Mouse (Mus musculus): ENCODE measurements at regions not wholly inside any gene's neighbourhood (a gene's known extent, or its start where the extent isn't known, plus 50 kb on each side); places are given as distances from the start of the nearest gene placed in this dataset.

DNA sequence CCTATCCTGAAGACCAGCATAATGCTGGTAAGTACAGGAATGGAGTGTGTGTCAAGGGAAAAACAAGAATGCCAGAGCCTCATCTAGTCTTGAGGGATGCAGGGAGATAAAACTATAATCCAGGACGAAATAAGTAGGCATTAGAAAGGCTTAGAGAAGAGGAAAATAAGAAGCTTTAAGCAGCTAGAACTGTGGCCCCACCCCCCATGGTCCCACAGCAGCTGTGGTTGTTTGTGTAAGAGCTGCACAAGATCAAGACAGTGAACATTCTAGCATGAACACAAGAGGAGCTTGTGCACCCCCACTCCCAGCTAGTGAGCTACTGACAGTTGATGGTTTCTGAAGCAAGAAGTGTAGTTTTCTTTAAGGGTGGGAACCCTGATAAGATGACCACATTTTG, 315.9 kb downstream of the Tmem135 start:
- no peak for DNase-seq

DNA sequence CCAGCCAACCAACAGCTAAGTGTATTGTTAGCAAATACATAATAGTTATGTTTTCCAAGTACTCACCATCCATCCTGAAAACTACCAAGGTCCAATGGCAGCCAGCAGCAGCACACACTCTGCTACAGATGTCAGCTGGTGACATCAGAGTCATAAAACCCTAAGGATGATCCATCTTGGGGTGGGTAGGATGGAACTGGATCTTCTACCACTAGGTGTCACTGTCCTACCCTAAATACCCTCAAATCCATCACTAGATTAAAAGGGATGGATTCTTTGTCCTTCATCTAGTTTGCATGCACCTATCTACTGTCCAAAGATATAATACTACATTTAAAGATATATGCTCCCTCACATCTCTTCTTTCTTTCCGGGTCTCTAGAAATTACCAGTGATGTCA, 317.7 kb downstream of the Tmem135 start:
- peak; percentile 8 to 9 for DNase-seq

DNA sequence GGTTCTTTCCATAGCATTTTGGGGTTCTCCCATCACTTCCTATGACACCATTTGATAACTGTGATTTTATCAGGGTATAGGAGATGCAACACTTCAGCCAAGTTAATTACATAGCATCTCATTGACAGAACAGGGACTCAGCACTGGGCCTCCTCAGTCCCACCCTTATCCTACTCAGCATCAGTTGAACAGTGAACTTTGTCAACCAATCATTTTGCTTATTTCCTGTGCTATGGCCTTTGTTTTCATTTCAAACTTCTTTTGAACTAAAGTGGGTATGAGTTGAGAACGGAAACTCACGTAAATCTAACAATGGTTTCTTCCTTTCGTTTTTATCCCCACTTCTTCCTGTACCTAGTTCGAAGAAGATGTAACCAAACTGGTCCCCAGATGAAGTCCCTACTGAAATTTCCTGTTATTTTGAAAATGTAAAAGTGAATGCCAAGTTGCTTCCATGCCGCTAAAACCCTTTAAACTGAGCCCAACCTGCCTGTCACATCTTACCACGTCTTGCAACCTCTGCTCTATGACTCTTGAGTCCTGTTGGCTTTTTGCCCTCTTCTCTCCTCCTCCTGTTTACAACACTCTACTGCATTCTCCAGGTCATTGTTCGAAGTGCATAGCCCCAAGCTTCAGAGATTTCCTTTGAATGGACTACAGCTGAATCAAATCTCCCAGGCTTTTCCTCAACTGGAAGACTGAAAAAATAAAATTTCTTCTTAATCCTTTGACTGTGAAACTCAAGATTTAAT, 329.9 kb downstream of the Tmem135 start:
- DNase-seq: peak in 1 of 2 experiments; percentile 18

DNA sequence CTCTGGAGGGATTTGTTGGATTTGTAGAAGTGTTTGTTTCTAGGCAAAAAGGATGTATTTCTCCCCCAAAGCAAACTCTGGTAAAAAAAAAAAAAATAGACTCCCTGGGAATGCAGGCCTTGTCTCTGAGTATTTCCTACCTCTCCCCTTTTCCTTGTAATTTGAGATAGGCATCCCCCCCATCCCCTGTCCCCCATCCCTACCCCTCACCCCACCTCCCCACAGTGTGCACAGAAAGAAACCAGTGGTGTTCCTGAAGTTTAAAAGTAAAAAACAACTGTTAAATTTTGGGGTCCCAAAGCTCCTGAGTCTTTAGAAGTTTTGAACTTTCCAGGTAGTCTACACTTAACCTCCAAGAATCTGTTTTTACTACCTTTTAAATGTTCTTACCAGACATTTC, 334.0 kb downstream of the Tmem135 start:
- DNase-seq: no peak

DNA sequence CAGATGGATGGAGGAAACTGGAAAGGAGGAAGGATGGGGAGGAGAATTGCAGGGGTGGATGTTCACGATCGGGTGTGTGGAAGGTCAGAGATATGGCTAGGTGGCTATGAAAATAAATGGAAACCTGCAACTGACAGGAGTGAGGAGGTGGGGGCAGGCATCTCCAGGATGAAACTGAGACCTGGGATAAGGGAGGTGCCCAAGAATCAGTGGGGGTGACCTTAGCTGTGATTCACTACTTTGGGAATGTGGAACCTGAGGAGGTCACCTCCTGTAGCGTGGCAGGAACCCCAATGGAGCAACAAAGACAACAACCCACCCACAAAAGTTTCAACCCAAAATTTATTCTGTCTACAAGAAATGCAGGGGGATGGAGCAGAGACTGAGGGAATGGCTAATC, 339.6 kb downstream of the Tmem135 start:
- DNase-seq: no peak

DNA sequence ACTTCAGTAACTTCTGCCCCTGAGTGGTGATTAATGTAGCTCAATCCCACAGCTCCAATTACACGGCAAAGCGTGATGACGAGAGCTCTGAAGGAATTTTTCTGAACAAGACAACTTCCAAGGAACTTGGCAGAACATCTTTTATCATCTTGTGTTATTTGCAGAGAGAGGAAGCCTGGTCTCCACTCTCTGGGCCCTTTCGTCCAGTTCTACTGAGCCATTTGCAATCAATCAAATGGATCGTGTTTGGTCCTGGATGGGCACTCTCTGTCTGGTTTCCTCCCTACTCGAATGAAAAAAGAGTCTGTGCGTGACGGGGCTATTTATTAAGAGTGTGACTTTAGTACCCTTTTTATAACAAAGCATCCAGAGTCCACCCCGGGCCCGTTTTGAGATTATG, 340.4 kb downstream of the Tmem135 start:
- peak in 1 of 2 experiments; percentile 2 for DNase-seq

DNA sequence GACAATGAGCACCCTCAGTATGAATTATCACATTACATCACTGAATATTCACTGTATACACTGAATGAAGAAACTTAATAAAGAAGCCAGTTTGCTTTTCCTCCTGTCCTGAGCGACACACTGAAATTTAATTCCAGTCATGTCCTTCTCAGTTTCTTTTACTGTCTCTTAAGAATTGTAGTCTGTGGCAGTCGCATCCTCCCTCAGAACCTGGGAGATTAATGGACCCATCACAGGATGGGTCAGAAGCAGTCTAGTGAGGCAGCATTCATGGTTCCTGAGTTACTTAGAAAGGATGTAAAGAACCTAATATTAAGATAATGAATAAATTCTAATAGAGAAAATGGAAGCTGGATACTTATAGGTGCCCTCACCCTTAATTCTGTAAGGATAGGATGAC, 349.5 kb downstream of the Tmem135 start:
- DNase-seq: no peak

DNA sequence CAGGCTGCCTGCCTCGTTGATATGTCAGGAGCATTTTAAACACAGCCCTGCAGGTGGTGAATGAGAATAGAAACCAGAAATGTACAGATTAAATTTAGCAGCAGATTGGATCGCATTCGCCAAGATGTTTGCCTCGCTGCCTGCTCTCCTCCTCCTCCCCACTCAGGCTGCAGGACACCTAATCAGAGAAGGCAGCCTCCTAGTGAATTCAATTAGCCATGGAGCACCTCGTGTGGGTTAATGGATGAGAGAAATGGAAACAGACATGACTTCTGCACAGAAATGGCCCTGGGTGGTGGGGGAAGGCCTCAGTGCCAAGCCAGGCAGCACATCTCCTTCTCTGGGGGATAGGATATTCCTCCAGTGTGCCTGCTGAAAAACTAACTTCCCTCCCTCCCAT, 352.8 kb downstream of the Tmem135 start:
- no peak for DNase-seq

DNA sequence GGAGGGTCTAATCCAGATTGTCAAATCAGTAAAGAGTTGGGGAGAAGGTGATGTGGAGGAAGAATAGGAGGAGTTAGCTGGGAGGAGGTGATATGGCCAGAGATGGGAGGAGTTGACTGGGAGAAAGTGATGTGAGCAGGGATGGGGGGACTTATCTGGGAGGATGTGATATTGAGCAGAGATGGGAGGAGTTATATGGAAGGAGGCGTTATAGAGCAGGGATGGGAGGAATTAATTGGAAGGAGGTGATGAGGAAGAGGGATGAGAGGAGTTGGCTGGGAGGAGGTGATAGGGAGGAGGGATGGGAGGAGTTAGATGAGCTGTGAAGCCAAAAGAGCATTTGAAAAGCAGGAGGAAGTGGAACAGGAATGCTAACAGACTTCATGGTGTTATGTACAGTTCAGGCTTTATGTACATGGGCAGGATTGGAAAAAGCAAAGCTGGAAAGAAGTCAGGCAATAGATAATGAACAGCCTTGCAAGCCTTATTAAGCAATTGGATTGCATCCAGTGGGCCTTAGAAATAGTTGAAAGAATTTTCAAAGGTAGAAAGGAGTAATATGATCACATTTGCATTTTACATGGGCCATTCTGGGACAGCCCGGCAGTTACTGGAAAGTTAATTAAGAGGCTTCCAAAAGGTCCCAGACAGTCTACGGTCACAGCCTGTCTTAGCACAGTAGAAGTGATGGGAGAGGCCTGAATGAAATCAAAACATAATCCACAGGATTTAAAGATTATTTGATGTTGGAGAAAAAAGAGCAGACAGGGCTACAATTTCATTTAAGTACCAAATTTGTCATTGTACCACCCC, 357.4 kb downstream of the Tmem135 start:
- no peak for DNase-seq

DNA sequence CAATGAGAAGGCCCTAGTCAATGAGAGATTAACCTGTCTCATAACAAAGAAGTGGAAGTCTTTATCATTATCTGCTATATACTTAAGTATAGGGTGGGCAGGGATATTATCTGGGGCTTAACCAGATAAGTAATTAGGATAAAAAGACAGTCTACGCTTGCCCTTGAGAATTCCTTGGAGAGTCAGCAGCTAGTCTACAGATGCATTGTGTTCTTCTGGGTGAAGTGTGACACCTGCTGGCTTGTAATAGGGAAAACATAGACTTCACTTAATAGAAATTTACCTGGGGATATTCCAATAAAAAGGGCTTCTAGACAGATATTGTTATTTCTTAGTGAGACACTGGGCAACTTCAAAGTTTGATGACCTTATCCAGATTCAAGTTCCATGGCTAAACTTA, 361.0 kb downstream of the Tmem135 start:
- peak in 1 of 2 experiments; percentile 4 for DNase-seq

DNA sequence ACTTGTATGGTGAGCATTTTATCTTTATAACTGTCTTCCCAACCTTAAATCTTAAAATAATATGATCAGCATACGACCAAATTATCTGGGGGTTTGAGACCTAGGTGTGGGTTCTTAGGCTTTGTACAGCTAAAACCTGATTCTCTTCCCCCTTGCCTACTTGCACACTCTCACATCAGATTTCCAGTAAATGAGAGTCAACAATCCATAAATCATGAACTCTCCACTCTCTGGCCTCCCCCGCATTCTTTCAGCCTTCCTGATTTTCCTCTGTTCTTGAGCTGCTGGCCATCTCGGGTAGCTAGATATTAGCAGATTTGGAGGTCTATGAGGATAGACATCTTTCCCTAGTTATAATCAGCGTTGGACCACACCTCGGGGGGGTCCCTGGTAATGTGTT, 362.7 kb downstream of the Tmem135 start:
- no peak for DNase-seq

DNA sequence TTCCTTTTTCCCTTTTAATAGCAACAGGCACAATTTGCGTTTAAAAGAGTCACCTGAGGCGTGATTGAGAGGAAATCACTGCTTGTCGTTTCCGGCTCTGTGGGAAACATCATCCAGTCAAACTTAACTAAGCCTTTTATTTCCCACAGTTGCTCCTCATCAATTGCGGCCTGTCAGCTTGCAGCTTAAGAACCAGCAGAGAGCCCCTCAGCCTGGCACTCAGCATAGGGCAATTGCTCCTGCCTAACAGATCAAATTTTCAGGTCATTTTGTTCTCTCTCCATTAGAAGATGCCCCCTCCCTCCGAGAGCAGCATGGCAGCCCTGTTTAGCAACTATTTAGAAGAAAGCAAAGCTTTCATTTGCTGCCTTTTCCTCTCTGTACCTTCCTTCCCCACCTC, 363.9 kb downstream of the Tmem135 start:
- no peak for DNase-seq

DNA sequence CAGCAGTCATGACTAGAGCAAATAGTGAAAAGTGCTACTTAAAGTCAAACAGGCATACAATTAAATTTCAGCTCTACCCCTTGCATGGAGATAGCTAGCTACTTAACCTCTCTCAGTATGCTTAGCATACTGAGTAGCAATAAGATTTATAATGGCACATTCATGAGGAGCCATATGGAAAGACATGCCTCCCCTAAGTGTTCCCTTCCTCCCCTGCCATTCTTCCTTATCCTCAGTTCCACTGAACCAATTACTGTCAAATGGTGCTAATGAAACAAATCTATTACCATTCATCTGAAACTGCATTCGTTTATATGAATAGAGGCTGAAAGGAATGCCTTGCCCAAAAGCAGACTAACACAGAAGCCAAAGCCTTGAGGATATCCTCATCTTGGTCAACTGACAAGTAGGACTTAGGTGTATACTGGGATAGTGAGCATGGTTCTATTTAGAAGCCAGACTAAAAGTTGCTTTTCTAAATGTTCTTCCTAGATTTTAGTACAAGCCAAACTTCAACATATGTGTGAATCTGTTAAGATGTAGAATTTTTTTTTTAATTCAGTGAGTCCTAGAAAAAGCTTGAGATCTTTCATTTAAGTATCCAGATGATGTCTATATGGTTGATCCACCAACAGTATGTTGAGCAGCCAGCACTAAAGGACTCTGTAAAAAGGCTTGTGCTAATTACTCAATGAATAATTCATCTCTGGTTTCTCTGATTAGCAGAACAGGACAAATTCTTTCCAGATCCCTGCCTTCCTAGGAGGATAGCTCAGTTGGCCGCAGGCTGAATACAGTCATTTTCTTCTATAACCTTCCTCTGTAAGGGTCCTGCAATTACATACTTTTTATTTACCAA, 368.7 kb downstream of the Tmem135 start:
- DNase-seq: no peak

DNA sequence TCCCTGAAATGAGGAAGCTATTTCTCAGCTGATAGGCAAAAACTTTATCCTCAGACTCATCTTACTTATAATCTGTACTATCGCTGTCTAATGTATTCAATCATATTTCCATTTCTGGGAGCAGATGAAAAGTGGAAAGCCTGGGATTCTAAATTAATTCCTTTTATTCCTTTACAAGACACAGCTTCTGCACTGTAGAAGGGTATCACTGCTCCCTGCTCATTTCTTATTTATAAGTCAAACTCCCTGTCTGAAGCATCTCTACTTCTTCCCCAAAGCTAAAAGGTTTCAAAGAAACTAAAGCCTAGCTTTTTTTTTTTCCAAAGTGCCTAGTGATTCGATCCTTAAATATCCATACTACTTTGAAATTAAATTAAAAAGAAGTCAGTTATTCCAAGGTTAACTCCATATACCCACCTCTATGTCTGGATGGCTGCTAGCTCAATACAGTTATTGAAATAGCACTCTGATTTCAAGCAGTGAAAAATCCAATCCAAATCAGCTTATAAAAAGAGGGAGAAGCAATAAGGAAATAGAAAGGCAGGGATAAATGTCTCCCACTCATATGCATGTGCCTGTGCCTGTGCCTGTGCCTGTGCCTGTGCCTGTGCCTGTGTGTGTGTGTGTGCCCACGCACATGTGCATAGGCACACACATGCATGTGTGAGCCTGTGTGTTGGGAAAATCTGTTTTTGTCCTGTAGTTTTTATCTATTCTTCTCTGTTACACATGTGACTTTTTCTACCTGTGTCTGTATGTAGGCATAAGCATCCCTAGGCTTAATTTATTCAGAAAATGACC, 380.6 kb downstream of the Tmem135 start:
- DNase-seq: no peak

DNA sequence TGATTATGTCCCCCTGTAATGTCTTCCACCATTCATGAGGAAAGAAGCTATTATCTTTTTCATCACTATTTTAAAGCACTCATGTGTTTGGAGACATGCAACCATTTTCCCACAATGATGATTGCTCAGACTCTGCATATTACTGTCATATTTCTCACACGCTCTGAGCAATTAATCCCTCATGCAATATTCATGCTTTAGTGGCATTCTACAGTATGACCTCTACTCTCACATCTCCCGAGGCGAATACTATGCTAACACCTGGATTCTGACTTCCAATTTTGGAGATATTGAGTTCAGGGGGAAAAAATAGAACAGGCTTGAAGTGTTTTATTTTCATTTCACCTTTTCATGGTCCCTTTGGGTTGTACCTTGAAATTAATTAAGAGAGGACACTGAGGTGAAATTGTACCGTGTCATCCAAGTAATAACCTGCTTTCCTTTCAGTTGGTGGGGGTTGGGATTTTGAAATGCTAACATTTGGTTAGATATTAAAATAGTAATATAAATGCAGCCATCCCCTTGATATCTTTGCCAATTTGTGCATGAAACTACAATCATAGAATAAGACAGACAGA, 405.1 kb downstream of the Tmem135 start:
- DNase-seq: no peak

DNA sequence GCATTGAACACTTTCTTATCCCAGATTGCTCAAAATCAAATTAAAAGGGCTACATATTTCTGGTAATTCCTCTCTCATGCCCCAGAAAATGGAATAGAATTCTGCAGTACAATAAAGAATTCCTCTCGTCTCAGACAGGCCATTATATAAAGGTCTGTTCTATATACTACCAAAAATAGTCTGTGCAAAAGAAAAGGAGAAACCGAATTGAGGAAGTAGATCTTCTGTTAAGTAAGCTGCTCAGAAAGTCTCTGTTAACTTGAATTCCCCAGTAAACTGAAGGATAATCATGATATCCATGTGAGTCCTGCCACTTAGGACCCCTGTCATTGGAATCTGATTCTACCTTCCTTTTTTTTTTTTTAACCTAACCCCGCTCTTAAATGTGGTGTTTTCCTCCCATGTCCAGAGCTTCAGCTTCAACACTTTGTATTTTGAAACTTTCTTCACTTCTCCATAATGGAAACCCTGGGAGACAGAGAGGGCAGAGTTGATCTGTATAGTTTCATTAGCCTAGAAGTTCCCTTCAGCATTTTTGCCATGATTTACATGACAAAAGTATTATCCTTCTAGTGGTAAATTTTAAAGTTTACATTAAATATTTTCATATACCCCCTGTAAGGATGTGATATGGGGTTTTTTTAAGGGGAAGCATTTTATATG, 406.1 kb downstream of the Tmem135 start:
- no peak for DNase-seq

DNA sequence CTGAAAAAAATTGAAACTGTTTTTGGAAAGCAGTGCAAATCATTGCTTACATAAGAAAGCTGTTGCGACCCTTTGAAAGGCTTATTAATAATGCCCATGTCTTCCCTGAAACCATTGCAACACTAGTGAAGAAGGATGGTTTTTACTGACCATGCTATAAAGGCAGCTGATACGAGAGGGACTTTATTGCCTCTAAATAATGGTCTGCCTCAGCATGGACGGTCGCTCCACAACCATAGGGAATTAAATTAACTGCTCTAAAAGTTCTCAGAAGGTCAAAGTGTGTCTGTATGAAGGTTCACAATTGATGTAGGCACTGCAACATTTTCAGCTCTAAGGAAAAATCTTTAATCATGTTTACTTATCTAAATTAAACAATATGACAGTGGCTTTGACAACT, 429.6 kb downstream of the Tmem135 start:
- DNase-seq: no peak

DNA sequence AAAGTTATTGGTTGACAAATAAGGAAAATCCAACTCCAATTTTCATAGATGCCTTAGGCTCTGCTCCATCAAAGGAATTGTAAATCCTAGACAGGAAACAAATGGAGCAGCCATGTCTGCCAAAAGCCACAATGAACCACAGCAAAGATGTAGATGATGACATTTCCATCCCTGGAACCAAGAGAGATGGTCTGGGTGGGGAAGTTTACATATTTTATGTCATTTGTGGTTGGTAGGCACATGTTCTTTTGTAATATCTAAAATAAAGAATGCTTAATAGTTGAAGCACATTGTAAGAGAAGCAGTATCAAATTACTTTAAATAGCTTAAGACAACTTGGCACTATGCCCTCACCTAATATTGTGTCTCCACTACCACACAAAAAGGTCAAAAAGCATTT, 443.2 kb downstream of the Tmem135 start:
- no peak for DNase-seq

DNA sequence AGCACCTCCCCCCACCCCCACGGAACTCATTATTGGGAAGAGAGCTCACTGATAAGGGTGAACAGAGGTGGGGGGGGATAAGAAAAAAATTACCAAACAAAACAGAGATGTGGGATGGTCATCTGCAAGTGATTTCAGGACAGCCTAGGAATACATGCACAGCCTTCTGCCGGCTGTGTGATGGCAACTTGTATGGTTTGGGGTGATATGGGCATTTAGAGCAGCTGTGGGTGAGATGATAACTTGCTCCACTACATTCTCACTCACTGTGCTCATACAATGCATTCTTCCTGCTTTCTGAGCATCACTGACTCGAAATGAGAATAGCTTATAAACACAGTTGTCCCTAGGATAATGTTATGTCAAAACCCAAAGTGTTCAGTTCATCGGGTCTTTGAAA, 443.8 kb downstream of the Tmem135 start:
- DNase-seq: no peak

DNA sequence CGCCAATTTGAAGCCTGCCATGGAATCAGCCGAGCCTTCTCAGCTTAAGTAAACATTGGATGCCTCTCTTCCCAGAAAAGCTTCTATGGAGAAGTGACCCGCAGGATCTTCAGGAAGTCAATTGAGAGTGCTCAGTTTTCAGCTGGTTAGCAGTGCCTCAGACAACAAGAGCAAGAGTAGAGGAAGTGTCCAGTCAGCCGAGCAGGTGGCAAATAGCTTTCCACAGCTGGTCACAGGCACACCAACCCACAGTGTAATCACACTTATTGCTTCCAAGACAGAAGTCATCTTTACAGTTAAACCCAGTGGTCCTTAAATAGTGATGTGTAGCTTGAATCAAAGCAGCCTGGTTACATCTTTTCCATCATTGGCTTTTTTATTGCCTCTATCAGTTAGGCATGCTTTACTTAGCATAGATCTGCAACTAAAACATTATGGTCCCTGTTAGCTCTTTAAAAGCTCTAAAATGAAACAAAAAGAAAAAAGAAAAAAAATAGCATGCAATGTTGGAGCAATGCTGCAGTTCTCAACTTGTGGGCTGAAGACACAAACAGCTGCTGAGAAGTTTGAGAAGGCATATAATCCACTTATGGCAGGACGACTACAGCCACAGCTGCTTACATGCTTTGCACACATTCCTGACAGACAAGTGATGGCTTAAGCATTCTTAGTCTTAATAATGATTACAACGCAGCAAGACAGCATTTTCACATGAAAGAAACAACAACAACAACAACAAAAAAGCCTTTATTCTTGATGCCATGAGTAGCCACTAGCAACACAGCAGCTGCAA, 444.5 kb downstream of the Tmem135 start:
- DNase-seq: no peak

DNA sequence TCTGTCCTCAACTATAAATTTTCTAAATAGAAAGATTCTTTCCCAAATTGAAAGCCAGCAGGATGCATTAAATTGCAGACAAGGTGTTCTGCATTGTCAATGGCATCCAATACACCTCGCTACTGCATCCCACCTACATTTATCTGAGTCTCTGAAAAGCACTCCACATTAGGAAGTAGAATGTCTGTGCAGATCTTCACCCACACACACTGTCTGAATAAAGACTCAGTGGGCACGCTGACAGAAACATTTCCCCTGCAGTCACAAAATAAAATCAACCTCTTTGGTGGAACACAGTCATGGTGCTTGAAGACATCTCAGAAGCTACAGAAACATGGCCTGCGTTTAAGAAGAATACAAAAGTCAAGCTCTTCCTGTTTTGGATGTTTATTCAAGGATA, 449.0 kb downstream of the Tmem135 start:
- no peak for DNase-seq
